Mouse (Mus musculus) heart, postnatal 0 days (tissue): ENCODE data around the gene Polk. TPM values are rescaled to one million over a fixed set of nuclear protein-coding genes. Genes with fewer than 3 reads are reported as not detected.

Experiments
- ATAC-seq: fragments of 200-750 bp; cut with Nextera tagmentation; 2 replicates; pipeline ENCODE4 v1.8.0; 2017; ENCODE audit warnings: low read depth, moderate number of reproducible peaks, moderate library complexity; ENCODE audit not compliant: insufficient read depth
- DNase-seq: peaks from one replicate; pipeline ENCODE4 v3.0.0-alpha.2; 2016; ENCODE audit warnings: low spot score
- H3K27ac ChIP-seq: fragments of 300-500 bp; sonication (generic); 2 replicates; pipeline ENCODE4 v1.5.1; 2014; ENCODE audit warnings: low read depth, mild to moderate bottlenecking
- H3K27me3 ChIP-seq: fragments of 300-500 bp; sonication (generic); 2 replicates; pipeline ENCODE4 v1.6.1; 2014; ENCODE audit warnings: low read length, mixed read lengths; ENCODE audit not compliant: control insufficient read depth, insufficient read depth
- H3K36me3 ChIP-seq: fragments of 300-500 bp; sonication (generic); replicated peaks from 2 replicates; pipeline ENCODE4 v1.6.1; 2014; ENCODE audit warnings: low read length, mixed read lengths; ENCODE audit not compliant: control insufficient read depth, insufficient read depth
- H3K4me1 ChIP-seq: fragments of 300-500 bp; sonication (generic); 2 replicates; pipeline ENCODE4 v1.6.1; 2014; ENCODE audit warnings: antibody characterized with exemption; ENCODE audit not compliant: control insufficient read depth, insufficient read depth
- H3K4me2 ChIP-seq: fragments of 300-500 bp; sonication (generic); 2 replicates; pipeline ENCODE4 v1.6.1; 2014; ENCODE audit warnings: low read depth, mild to moderate bottlenecking, low read length, moderate library complexity
- H3K4me3 ChIP-seq: fragments of 300-500 bp; sonication (generic); 2 replicates; pipeline ENCODE4 v1.5.1; 2014; ENCODE audit warnings: low read depth, low read length
- H3K9ac ChIP-seq: fragments of 300-500 bp; sonication (generic); replicated peaks from 2 replicates; pipeline ENCODE4 v1.6.1; 2014; ENCODE audit warnings: low read depth, low read length, mixed read lengths
- H3K9me3 ChIP-seq: fragments of 300-500 bp; sonication (generic); replicated peaks from 2 replicates; pipeline ENCODE4 v1.6.1; 2016; ENCODE audit warnings: low read length; ENCODE audit not compliant: control insufficient read depth
- CTCF ChIP-seq: IDR thresholded peaks from 2 replicates; pipeline ENCODE4 v1.5.1; 2016; ENCODE audit warnings: antibody characterized with exemption, control low read depth, low read depth
- EP300 ChIP-seq: IDR thresholded peaks from 2 replicates; pipeline ENCODE4 v1.6.1; 2016; ENCODE audit warnings: antibody characterized with exemption, low read depth
- WGBS: fragments of 180-500 bp; shearing (Covaris S2); extraction: QIAGEN DNeasy Blood & Tissue Kit; methylation state at CpG from one replicate; pipeline ENCODE4 v1.1.7; 2014; 5-methylcytosine and 5-hydroxymethylcytosine counted together
- polyA plus RNA-seq: library from polyadenylated mRNA; unstranded; fragments of >200 nt; fragmentation: Nextera tagmentation; extraction: Ambion mirVana; gene quantifications from 2 replicates; pipeline ENCODE4 v1.2.1, GENCODE M21; 2015
- total RNA-seq: library from RNA; depleted of rRNA; stranded (reverse); fragments of >200 nt; gene quantifications from 2 replicates; pipeline ENCODE4 v1.2.3, GENCODE M21; 2014; ENCODE audit warnings: low replicate concordance

Polk gene
- total and polyA plus RNA-seq, 2 experiments from 2014 or later = 2.8 to 6.5 TPM

GRCm38 (mm10) chr13:96487968-96488367 lies 54.4 kb downstream of the Polk start:
- 89% methylated on average over 6 of the region's 6 CpGs for WGBS
- DNase-seq (no peak), ATAC-seq (no peak)
- 0 out of 2 replicates have a peak, but pooled peaks cover 7% of the 10 kb centered on the region for H3K9me3 ChIP-seq
- H3K27me3 ChIP-seq = no peaks in the 10 kb centered on the region
- no peak overlapping the region for H3K4me3 ChIP-seq
- no peak overlapping the region for H3K27ac ChIP-seq
- TF ChIP-seq EP300 = no peak
- H3K4me2 ChIP-seq = no peak overlapping the region
- H3K9ac ChIP-seq = no peak overlapping the region
- H3K4me1 ChIP-seq = no peaks in the 10 kb centered on the region
- peaks cover 38% of the 10 kb centered on the region for H3K36me3 ChIP-seq

GRCm38 (mm10) chr13:96487230-96487629 lies 55.1 kb downstream of the Polk start:
- Histone ChIP-seq H3K4me2 (no peak overlapping the region), H3K4me3 (no peak overlapping the region), H3K27ac (no peak overlapping the region), H3K36me3 (peaks cover 38% of the 10 kb centered on the region), H3K4me1 (no peaks in the 10 kb centered on the region), H3K9ac (no peak overlapping the region), H3K27me3 (no peaks in the 10 kb centered on the region), H3K9me3 (0 out of 2 replicates have a peak, but pooled peaks cover 7% of the 10 kb centered on the region)
- no peak for TF ChIP-seq CTCF
- no peak for TF ChIP-seq EP300
- DNase-seq (no peak), ATAC-seq (no peak)
- 58% methylated on average over 6 of the region's 6 CpGs for WGBS

GRCm38 (mm10) chr13:96478991-96479390 lies 63.4 kb downstream of the Polk start:
- no peak overlapping the region for H3K4me3 ChIP-seq
- no peak for TF ChIP-seq EP300
- no peak for TF ChIP-seq CTCF
- WGBS = 88% methylated on average over 1 of the region's 1 CpGs

GRCm38 (mm10) chr13:96477226-96477625 lies 65.2 kb downstream of the Polk start:
- no peaks in the 10 kb centered on the region for H3K9me3 ChIP-seq
- DNase-seq (no peak), ATAC-seq (no peak)
- no peak overlapping the region for H3K27ac ChIP-seq
- H3K4me3 ChIP-seq = no peak overlapping the region
- no peaks in the 10 kb centered on the region for H3K27me3 ChIP-seq
- no peaks in the 10 kb centered on the region for H3K4me1 ChIP-seq
- TF ChIP-seq EP300 (no peak), CTCF (no peak)
- no peak overlapping the region for H3K4me2 ChIP-seq
- no peak overlapping the region for H3K9ac ChIP-seq
- WGBS = 79% methylated on average over 4 of the region's 4 CpGs
- no peaks in the 10 kb centered on the region; the same call in 1 of the 2 replicates for H3K36me3 ChIP-seq

More at GRCm38 (mm10) chr13:96478991-96479390, 63.4 kb downstream of the Polk start:
- DNase-seq = no peak
- no peaks in the 10 kb centered on the region for H3K4me1 ChIP-seq
- H3K4me2 ChIP-seq = no peak overlapping the region
- no peak overlapping the region for H3K27ac ChIP-seq
- H3K9ac ChIP-seq = no peak overlapping the region
- peaks cover 9% of the 10 kb centered on the region for H3K36me3 ChIP-seq
- H3K9me3 ChIP-seq = no peaks in the 10 kb centered on the region
- ATAC-seq = no peak
- H3K27me3 ChIP-seq = no peaks in the 10 kb centered on the region

GRCm38 (mm10) chr13:96470957-96471356 lies 71.4 kb downstream of the Polk start, which contains the start of gene Ankdd1b:
Gene Ankdd1b, minus strand, starts transcription at chr13:96471198.
- H3K4me3 ChIP-seq = no peak within 1 kb of the TSS
- whole genome bisulfite sequencing = 85% methylated on average over 14 of the region's 14 CpGs
- no peaks in the 10 kb centered on the region for H3K4me1 ChIP-seq
- TF ChIP-seq EP300 = no peak
- no peak for TF ChIP-seq CTCF
- DNase-seq = no peak
- no peak within 1 kb of the TSS for H3K9ac ChIP-seq
- H3K4me2 ChIP-seq = no peak within 1 kb of the TSS
- H3K27ac ChIP-seq = no peak within 1 kb of the TSS
- H3K27me3 ChIP-seq = no peaks in the 10 kb centered on the region
- no peaks in the 10 kb centered on the region for H3K9me3 ChIP-seq
- no peak for ATAC-seq
- no peaks in the 10 kb centered on the region for H3K36me3 ChIP-seq

GRCm38 (mm10) chr13:96470556-96470955 lies 71.8 kb downstream of the Polk start:
- Histone ChIP-seq H3K27me3 (no peaks in the 10 kb centered on the region), H3K27ac (no peak overlapping the region), H3K9ac (no peak overlapping the region), H3K4me2 (no peak overlapping the region), H3K36me3 (no peaks in the 10 kb centered on the region), H3K9me3 (no peaks in the 10 kb centered on the region), H3K4me1 (no peaks in the 10 kb centered on the region), H3K4me3 (no peak overlapping the region)
- DNase-seq (no peak), ATAC-seq (no peak)
- WGBS = 62% methylated on average over 6 of the region's 6 CpGs
- TF ChIP-seq CTCF (no peak), EP300 (no peak)
